Mouse (Mus musculus): ENCODE data around the gene Gpc6.

DNA sequence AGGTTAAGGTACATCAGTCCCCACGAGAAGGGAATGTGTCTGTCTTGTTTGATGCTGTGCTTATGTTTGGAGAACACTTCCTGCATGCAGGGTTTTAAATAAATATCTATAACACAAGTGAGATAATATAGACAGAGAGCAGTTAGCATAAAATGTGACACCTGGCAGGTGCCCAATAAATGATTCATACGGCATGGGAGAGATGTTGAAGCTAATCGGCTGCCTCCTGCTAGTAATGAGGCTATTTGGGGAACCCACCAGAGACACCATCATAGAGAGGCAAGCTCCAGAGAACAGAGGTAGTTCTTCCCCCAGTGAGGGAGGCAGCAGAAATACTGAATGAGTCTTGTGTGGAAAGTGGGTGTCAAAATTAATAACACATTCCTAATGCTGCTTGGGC is 553.8 kb downstream of the Gpc6 start:
- no peak for TF ChIP-seq POLR2A (IDR thresholded peaks at IDR 0.05; ENCODE audit: low read depth, low read length)
- no peak for TF ChIP-seq CTCF (IDR thresholded peaks at IDR 0.05; ENCODE audit: borderline replicate concordance, insufficient read depth, low read length)
